Mouse (Mus musculus): ENCODE measurements around the gene Unc13d. TPM values are rescaled to one million over a fixed set of nuclear protein-coding genes. Genes with fewer than 3 reads are reported as not detected.

Unc13d gene
- polyA plus RNA-seq, 1 experiment from 2014 or later, result 0.84 TPM

DNA sequence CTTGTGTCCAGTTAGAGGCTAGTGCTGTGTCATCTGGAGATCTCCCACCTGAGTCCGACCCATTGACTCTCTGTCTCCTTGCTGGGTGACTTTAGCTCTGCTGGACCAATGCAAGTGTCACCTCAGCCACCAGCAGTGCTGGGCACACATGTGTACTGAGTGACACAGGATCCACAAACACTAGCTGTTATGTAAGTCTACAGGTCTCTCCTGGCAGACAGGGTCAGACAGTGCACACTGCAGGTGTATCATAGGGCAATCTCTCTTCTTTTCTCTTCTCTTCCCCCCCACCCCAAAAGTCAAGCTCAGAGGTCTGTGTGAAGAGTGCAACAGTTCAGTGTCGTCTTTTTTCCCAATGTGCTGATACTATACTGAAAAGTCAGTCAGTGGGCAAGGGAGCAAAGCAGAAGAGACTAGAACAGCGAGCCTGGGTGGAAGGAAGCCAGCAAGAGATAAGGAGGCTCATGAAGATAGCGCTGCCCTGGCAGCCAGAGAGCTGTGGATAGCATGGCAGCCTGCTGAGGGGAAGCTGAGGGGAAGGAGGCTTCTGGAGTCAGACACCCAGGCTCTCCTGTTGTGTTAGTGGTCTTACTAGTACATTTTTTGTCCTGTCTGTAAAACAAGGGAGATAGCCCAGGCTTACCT lies 20.4 kb downstream of the Unc13d start:
- 0 out of 2 replicates have a peak, but pooled peaks cover 3% of the 10 kb centered on the region for H3K4me1 ChIP-seq
- no peak for ATAC-seq
- no peaks in the 10 kb centered on the region for H3K9me3 ChIP-seq (replicated peaks)
- no peaks in the 10 kb centered on the region for H3K27me3 ChIP-seq
- H3K27ac ChIP-seq, result no peak overlapping the region
- H3K36me3 ChIP-seq (ENCODE audit: poor library complexity, severe bottlenecking), result peaks cover 100% of the 10 kb centered on the region
- H3K4me2 ChIP-seq, result no peak overlapping the region
- 89% methylated on average over 4 of the region's 4 CpGs for WGBS
- H3K9ac ChIP-seq, result no peak overlapping the region
- H3K4me3 ChIP-seq, result no peak overlapping the region

DNA sequence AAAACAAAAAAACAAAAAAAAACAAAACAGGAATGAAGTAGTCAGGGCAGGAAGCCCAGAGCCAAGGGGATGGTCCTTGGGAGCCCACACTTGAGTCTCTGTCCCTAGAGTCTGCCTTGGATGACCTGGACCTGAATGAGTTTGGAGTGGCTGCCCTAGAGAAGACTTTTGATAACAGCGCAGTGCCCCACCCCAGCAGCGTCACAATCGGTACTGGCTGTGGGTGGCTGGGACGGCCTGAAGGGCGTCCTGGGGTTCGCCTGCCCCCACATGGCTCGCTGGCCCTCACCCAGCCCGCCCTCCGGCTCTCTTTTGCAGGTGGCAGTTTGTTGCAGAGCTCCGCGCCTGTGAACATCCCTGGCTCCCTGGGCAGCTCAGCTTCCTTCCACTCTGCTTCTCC lies 21.9 kb downstream of the Unc13d start:
- no peaks in the 10 kb centered on the region for H3K9me3 ChIP-seq (replicated peaks)
- H3K4me2 ChIP-seq, result no peak overlapping the region
- H3K4me1 ChIP-seq, result no peaks in the 10 kb centered on the region
- 95% methylated on average over 11 of the region's 11 CpGs for WGBS
- no peak overlapping the region for H3K27ac ChIP-seq
- H3K4me3 ChIP-seq, result no peak overlapping the region
- peaks cover 99% of the 10 kb centered on the region for H3K36me3 ChIP-seq (ENCODE audit: poor library complexity, severe bottlenecking)
- H3K27me3 ChIP-seq, result no peaks in the 10 kb centered on the region
- H3K9ac ChIP-seq, result no peak overlapping the region
- ATAC-seq, result no peak

- Histone ChIP-seq H3K9me3 (replicated peaks) (no peaks in the 10 kb centered on the region), H3K27me3 (no peaks in the 10 kb centered on the region), H3K4me1 (no peaks in the 10 kb centered on the region), H3K4me3 (no peak overlapping the region), H3K36me3 (ENCODE audit: poor library complexity, severe bottlenecking) (peaks cover 99% of the 10 kb centered on the region), H3K4me2 (no peak overlapping the region), H3K9ac (no peak overlapping the region), H3K27ac (no peak overlapping the region)
- WGBS, result 93% methylated on average over 9 of the region's 9 CpGs
- ATAC-seq, result no peak
Observed at GRCm38 (mm10) chr11:116053510-116054229, 24.1 kb downstream of the Unc13d start.

- H3K9ac ChIP-seq, result no peak overlapping the region
- ATAC-seq, result no peak
- 86% methylated on average over 4 of the region's 4 CpGs for WGBS
- no peak overlapping the region for H3K27ac ChIP-seq
- no peaks in the 10 kb centered on the region for H3K27me3 ChIP-seq
- H3K9me3 ChIP-seq (replicated peaks), result no peaks in the 10 kb centered on the region
- no peak overlapping the region for H3K4me3 ChIP-seq
- H3K4me2 ChIP-seq, result no peak overlapping the region
- no peaks in the 10 kb centered on the region for H3K4me1 ChIP-seq
- H3K36me3 ChIP-seq (ENCODE audit: poor library complexity, severe bottlenecking), result peaks cover 96% of the 10 kb centered on the region
Observed at GRCm38 (mm10) chr11:116050196-116050595, 27.6 kb downstream of the Unc13d start.

GRCm38 (mm10) chr11:116049610-116050009 lies 28.2 kb downstream of the Unc13d start:
- Histone ChIP-seq H3K9me3 (replicated peaks) (no peaks in the 10 kb centered on the region), H3K36me3 (ENCODE audit: poor library complexity, severe bottlenecking) (peaks cover 96% of the 10 kb centered on the region), H3K4me1 (no peaks in the 10 kb centered on the region), H3K4me2 (no peak overlapping the region), H3K9ac (no peak overlapping the region), H3K27me3 (no peaks in the 10 kb centered on the region), H3K27ac (no peak overlapping the region), H3K4me3 (no peak overlapping the region)
- 94% methylated on average over 2 of the region's 2 CpGs for WGBS
- ATAC-seq, result no peak

- no peak for ATAC-seq
- Histone ChIP-seq H3K27me3 (no peaks in the 10 kb centered on the region), H3K9me3 (replicated peaks) (no peaks in the 10 kb centered on the region), H3K9ac (no peak overlapping the region), H3K27ac (no peak overlapping the region), H3K4me1 (no peaks in the 10 kb centered on the region), H3K4me3 (no peak overlapping the region), H3K36me3 (ENCODE audit: poor library complexity, severe bottlenecking) (peaks cover 78% of the 10 kb centered on the region), H3K4me2 (no peak overlapping the region)
- WGBS, result 98% methylated on average over 6 of the region's 6 CpGs
Observed at GRCm38 (mm10) chr11:116045173-116045572, 32.6 kb downstream of the Unc13d start.

- WGBS, result 88% methylated on average over 1 of the region's 1 CpGs
- ATAC-seq, result no peak
- Histone ChIP-seq H3K9ac (no peak overlapping the region), H3K36me3 (ENCODE audit: poor library complexity, severe bottlenecking) (peaks cover 76% of the 10 kb centered on the region), H3K4me2 (no peak overlapping the region), H3K9me3 (replicated peaks) (no peaks in the 10 kb centered on the region), H3K4me1 (no peaks in the 10 kb centered on the region), H3K27me3 (no peaks in the 10 kb centered on the region), H3K4me3 (no peak overlapping the region), H3K27ac (no peak overlapping the region)
Observed at GRCm38 (mm10) chr11:116043286-116043685, 34.5 kb downstream of the Unc13d start.

DNA sequence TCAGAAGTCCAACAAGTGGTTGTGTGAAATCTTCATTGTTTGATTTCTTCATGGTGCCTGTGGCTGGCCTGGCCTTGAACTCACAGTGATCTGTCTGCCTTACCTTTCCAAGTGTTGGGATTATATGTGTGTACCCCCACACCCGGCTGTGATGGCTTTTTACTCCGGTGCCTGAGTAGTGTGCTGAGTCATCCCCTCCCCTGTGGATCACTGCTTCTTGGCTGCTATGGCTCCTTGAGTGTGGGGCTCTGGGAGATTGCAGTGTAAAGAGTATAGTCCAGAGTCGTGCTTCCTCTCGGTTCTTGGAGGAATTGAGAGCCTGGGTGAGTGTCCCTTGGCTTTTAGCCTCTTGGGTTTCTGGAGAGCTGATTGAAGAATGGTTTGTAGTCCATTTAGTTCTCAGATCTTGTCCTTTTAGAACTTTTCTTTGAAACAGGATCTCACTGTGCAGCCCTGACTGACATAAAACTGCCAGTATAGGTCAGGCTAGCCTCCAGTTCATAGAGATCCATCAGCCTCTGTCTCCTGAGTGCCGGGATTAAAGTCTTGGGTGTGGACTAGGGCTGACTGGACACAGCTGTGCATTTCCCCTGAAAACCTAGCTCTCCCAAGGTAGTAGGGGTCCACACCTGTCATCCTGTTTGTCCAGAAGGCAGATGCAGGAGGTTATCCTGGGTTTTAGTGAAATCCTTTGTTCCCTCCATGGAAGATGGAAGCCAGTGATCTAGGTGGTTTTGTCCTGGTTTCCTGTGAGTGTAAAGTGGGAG lies 35.2 kb downstream of the Unc13d start:
- Histone ChIP-seq H3K36me3 (ENCODE audit: poor library complexity, severe bottlenecking) (peaks cover 69% of the 10 kb centered on the region), H3K4me3 (no peak overlapping the region), H3K27me3 (no peaks in the 10 kb centered on the region), H3K4me1 (no peaks in the 10 kb centered on the region), H3K27ac (no peak overlapping the region), H3K9ac (no peak overlapping the region), H3K4me2 (no peak overlapping the region), H3K9me3 (replicated peaks) (no peaks in the 10 kb centered on the region)
- WGBS, result 95% methylated on average over 5 of the region's 5 CpGs
- ATAC-seq, result no peak

GRCm38 (mm10) chr11:116041833-116042232 lies 35.9 kb downstream of the Unc13d start:
- Histone ChIP-seq H3K36me3 (ENCODE audit: poor library complexity, severe bottlenecking) (peaks cover 63% of the 10 kb centered on the region), H3K9me3 (replicated peaks) (no peaks in the 10 kb centered on the region)

DNA sequence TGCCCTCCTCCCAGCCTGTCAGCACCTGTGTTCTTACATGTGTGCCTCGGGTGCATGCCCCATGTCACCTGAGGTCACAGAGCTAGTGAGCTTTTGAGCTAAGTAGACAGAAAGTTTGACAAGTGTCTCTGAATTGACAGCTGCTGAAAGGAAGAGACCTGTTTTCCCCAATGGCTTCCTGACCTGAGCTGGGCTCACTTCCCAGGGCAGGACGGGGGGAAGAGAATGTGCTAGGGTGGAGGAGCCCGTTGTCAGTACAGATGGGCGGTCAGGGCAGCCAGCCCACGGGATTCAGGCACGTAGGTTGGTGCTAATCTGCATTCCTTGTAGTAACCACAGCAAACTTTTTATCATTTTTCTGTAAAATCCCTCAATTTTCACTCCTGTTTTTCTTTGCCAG lies 37.2 kb downstream of the Unc13d start:
- no peaks in the 10 kb centered on the region for H3K27me3 ChIP-seq
- no peaks in the 10 kb centered on the region for H3K4me1 ChIP-seq
- H3K4me2 ChIP-seq, result no peak overlapping the region
- no peaks in the 10 kb centered on the region for H3K9me3 ChIP-seq (replicated peaks)
- H3K27ac ChIP-seq, result no peak overlapping the region
- no peak overlapping the region for H3K9ac ChIP-seq
- no peak overlapping the region for H3K4me3 ChIP-seq
- peaks cover 52% of the 10 kb centered on the region for H3K36me3 ChIP-seq (ENCODE audit: poor library complexity, severe bottlenecking)
- no peak for ATAC-seq
- 91% methylated on average over 6 of the region's 6 CpGs for WGBS

More at GRCm38 (mm10) chr11:116041833-116042232, 35.9 kb downstream of the Unc13d start:
- no peak for ATAC-seq
- no peak overlapping the region for H3K4me3 ChIP-seq
- H3K27ac ChIP-seq, result no peak overlapping the region
- no peak overlapping the region for H3K9ac ChIP-seq
- no peaks in the 10 kb centered on the region for H3K27me3 ChIP-seq
- H3K4me1 ChIP-seq, result no peaks in the 10 kb centered on the region
- no peak overlapping the region for H3K4me2 ChIP-seq
- WGBS, result 98% methylated on average over 2 of the region's 2 CpGs

DNA sequence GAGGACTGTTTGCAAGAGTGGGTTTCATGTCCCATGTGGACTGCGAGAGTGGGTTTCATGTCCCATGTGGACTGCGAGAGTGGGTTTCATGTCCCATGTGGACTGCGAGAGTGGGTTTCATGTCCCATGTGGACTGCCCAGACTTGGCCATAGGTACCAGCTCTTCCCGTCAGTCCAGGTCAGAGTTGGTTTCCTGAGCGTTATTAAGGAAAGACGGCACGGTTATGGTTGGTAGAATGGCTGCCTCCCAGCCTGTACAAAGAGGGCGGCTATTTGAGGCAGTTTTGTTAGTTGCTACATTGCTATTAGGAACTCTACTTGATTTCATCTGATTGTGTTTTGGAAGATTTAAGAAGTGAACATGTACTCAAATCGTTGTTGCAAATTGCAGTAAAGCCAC lies 39.9 kb downstream of the Unc13d start:
- 95% methylated on average over 9 of the region's 9 CpGs for WGBS
- H3K27ac ChIP-seq, result no peak overlapping the region
- no peak overlapping the region for H3K4me3 ChIP-seq
- no peaks in the 10 kb centered on the region for H3K9me3 ChIP-seq (replicated peaks)
- no peak for ATAC-seq
- no peaks in the 10 kb centered on the region for H3K27me3 ChIP-seq
- H3K9ac ChIP-seq, result no peak overlapping the region
- H3K36me3 ChIP-seq (ENCODE audit: poor library complexity, severe bottlenecking), result peaks cover 44% of the 10 kb centered on the region
- peaks cover 7% of the 10 kb centered on the region for H3K4me1 ChIP-seq
- no peak overlapping the region for H3K4me2 ChIP-seq

DNA sequence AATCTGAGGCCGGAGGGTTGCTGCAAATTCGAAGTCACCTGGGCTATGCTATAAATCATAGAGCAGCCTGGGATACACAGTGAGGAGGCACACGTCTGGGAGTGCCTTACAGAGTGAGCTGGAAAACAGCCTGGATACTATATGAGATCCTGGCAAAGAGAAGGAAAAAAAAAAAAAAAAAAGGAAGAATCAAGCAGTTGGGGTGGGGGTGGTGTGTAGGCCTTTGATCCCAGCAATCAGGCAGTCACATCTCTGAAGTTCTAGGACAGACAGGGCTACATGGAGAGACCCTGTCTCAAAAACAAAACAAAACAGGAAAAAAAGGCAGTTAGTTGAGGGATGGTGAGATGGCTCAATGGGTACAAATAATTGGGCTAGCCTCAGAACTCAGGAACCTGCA lies 41.1 kb downstream of the Unc13d start:
- Histone ChIP-seq H3K27ac (no peak overlapping the region), H3K4me2 (no peak overlapping the region), H3K4me1 (peaks cover 17% of the 10 kb centered on the region), H3K36me3 (ENCODE audit: poor library complexity, severe bottlenecking) (peaks cover 34% of the 10 kb centered on the region), H3K9ac (no peak overlapping the region), H3K4me3 (no peak overlapping the region), H3K27me3 (no peaks in the 10 kb centered on the region), H3K9me3 (replicated peaks) (no peaks in the 10 kb centered on the region)
- WGBS, result 96% methylated on average over 3 of the region's 3 CpGs
- ATAC-seq, result no peak
